Mouse (Mus musculus): ENCODE measurements at regions not wholly inside any gene's neighbourhood (a gene's known extent, or its start where the extent isn't known, plus 50 kb on each side); places are given as distances from the start of the nearest gene placed in this dataset.
A peak's percentile ranks its signal among the peaks of the same experiment; 100 is the strongest.
"Not testable (repeated sequence)": the region's sequence is repeated elsewhere in the genome, so short reads cannot be mapped to it uniquely, and the experiment has no call there.

- not testable (repeated sequence) for H3K4me2 ChIP-seq; H3K9ac ChIP-seq; H3K9me3 ChIP-seq (replicated peaks); H3K4me3 ChIP-seq; ATAC-seq (replicated peaks; ENCODE audit: insufficient number of reproducible peaks, insufficient read depth, low FRiP score, low read depth); H3K36me3 ChIP-seq; H3K4me1 ChIP-seq (replicated peaks); H3K27me3 ChIP-seq; H3K27ac ChIP-seq
- 74% methylated on average over 9 of the region's 9 CpGs for WGBS
Observed at GRCm38 (mm10) chr9:116425400-116425799, 250.2 kb upstream of the Tgfbr2 start.

DNA sequence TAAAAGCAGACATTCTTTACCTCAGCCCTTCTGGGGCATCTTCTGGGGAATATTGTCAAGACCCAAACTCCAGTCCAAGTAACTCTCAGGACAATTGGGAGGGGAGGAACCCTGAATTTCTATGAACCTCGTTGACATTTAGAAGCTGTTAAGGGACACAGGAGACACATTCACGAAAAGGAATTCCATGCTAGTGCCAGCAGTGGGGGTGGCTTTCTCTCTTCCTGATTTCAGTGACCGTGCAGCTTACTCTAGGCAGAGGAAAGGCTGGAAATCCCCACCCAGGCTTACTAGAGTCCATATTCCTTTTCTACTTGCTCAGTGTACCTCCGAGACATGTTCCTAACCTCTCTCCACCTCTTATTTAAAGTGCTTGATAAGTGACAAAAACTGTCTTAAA is 239.9 kb upstream of the Tgfbr2 start:
- WGBS = 25% methylated on average over 4 of the region's 4 CpGs
- ATAC-seq (replicated peaks; ENCODE audit: insufficient number of reproducible peaks, insufficient read depth, low FRiP score, low read depth) = no peak

DNA sequence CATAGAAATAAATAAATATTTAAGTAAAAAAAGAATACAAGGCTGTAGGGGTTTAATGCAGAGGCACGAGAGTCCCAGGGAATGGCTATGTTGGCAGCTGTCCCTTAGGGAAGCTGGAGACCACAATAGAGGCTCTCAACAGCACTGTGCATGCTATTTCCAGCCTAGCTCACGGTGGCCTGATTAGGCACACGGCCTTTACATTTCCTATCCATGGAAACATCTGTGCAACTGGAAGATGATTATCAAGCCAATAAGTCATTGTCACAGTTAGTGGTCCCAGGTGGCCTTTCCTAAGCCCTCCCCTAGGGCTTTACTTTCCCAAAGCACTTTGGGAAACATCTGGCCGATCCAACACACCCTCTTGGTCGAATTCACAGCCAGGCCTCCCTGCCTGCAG is 235.9 kb upstream of the Tgfbr2 start:
- Histone ChIP-seq H3K4me1 (replicated peaks) (no peaks in the 10 kb centered on the region; the same call in 1 of the 2 replicates), H3K27me3 (no peaks in the 10 kb centered on the region), H3K4me3 (no peak overlapping the region), H3K9me3 (replicated peaks) (no peaks in the 10 kb centered on the region), H3K27ac (0 out of 2 replicates have a peak overlapping the region, but pooled peaks have one; percentile 20), H3K4me2 (no peak overlapping the region), H3K9ac (no peak overlapping the region), H3K36me3 (no peaks in the 10 kb centered on the region)
- ATAC-seq (replicated peaks; ENCODE audit: insufficient number of reproducible peaks, insufficient read depth, low FRiP score, low read depth) = peak; percentile 35; the same call in 1 of the 2 replicates
- 49% methylated on average over 5 of the region's 5 CpGs for WGBS

More for the DNA sequence above, 239.9 kb upstream of the Tgfbr2 start:
- Histone ChIP-seq H3K4me2 (no peak overlapping the region), H3K36me3 (no peaks in the 10 kb centered on the region), H3K4me3 (no peak overlapping the region), H3K27me3 (no peaks in the 10 kb centered on the region), H3K4me1 (replicated peaks) (no peaks in the 10 kb centered on the region; the same call in 1 of the 2 replicates), H3K9me3 (replicated peaks) (no peaks in the 10 kb centered on the region), H3K9ac (no peak overlapping the region), H3K27ac (no peak overlapping the region)

DNA sequence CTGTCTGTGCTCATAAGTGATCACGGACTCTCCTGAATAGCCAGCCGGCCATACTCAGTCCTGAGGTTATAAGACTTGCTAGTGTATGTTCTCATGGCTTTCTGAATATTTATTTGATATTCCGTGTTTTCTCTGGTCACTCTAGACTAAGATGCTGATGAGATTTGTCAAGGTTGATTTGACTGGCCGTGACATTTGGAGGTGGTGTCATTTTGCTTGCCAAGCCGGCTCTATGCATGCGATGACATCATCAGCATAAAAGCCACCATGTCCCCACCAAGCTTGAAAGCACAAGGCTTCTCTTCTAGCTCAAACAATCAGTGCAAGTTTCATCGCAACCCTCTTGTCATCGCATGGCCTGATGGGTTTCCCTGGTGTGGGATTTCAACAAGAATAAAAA is 235.3 kb upstream of the Tgfbr2 start:
- ATAC-seq (replicated peaks; ENCODE audit: insufficient number of reproducible peaks, insufficient read depth, low FRiP score, low read depth) = no peak
- WGBS = 88% methylated on average over 8 of the region's 8 CpGs
- Histone ChIP-seq H3K27ac (no peak overlapping the region), H3K27me3 (no peaks in the 10 kb centered on the region), H3K4me1 (replicated peaks) (no peaks in the 10 kb centered on the region; the same call in 1 of the 2 replicates), H3K4me2 (no peak overlapping the region), H3K4me3 (no peak overlapping the region), H3K9me3 (replicated peaks) (no peaks in the 10 kb centered on the region), H3K36me3 (no peaks in the 10 kb centered on the region), H3K9ac (no peak overlapping the region)

DNA sequence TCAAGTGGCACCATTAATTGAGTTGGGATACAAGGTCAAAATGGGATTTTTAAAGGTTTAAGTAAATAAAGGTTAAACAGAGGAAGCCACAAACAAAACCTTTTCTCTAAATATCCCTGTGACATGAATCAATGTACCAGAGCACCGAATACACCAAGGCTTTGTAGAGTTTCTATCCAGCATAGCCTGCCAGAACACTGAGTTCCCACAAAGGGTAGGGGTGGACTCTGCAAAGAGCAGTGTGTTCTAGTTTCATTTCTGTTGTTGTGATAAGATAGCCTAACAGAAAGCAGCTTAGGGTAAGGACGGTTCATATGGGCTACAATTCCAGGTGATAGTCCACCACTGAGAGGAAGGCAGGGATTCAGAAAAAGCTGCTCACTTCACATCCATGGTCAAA is 233.0 kb upstream of the Tgfbr2 start:
- Histone ChIP-seq H3K4me2 (no peak overlapping the region), H3K27me3 (no peaks in the 10 kb centered on the region), H3K4me1 (replicated peaks) (no peaks in the 10 kb centered on the region), H3K9me3 (replicated peaks) (no peaks in the 10 kb centered on the region), H3K36me3 (no peaks in the 10 kb centered on the region), H3K27ac (no peak overlapping the region), H3K4me3 (no peak overlapping the region), H3K9ac (no peak overlapping the region)
- ATAC-seq (replicated peaks; ENCODE audit: insufficient number of reproducible peaks, insufficient read depth, low FRiP score, low read depth) = no peak
- 70% methylated on average over 2 of the region's 2 CpGs for WGBS

GRCm38 (mm10) chr9:116405051-116405450 is 229.9 kb upstream of the Tgfbr2 start:
- no peak overlapping the region for H3K4me3 ChIP-seq
- peaks cover 7% of the 10 kb centered on the region; the same call in 1 of the 2 replicates for H3K4me1 ChIP-seq (replicated peaks)
- no peaks in the 10 kb centered on the region for H3K36me3 ChIP-seq
- no peak for ATAC-seq (replicated peaks; ENCODE audit: insufficient number of reproducible peaks, insufficient read depth, low FRiP score, low read depth)
- no peaks in the 10 kb centered on the region for H3K27me3 ChIP-seq
- WGBS = 92% methylated on average over 1 of the region's 1 CpGs
- no peak overlapping the region for H3K4me2 ChIP-seq
- H3K27ac ChIP-seq = no peak overlapping the region
- H3K9ac ChIP-seq = no peak overlapping the region
- H3K9me3 ChIP-seq (replicated peaks) = no peaks in the 10 kb centered on the region

DNA sequence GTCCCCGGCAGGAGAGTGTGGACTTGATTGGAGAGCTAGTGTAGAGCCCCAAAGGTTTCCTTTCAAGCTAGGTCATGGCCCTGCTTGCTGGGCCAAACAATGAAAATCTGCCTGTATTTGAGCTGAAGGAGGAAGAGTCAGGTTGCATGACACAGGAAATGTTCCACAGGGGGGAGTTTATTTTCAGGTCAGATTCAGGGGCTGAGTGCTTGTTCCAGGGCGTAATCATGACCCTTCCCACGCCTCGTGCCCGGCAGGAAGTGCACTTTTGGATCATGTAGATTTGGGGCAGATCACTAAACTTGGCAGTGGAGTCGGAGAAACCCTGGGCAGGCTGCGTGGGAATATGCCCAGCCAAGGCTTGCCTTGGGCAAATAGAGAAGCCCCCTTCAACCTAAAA is 226.7 kb upstream of the Tgfbr2 start:
- Histone ChIP-seq H3K4me2 (no peak overlapping the region), H3K4me3 (no peak overlapping the region), H3K27me3 (no peaks in the 10 kb centered on the region), H3K27ac (peak overlapping the region; percentile 25; the same call in 1 of the 2 replicates), H3K9ac (no peak overlapping the region), H3K36me3 (no peaks in the 10 kb centered on the region), H3K9me3 (replicated peaks) (no peaks in the 10 kb centered on the region), H3K4me1 (replicated peaks) (peaks cover 7% of the 10 kb centered on the region; the same call in 1 of the 2 replicates)
- no peak for ATAC-seq (replicated peaks; ENCODE audit: insufficient number of reproducible peaks, insufficient read depth, low FRiP score, low read depth)
- WGBS = 64% methylated on average over 7 of the region's 7 CpGs

- Histone ChIP-seq H3K27me3 (no peaks in the 10 kb centered on the region), H3K4me3 (no peak overlapping the region), H3K4me1 (replicated peaks) (peaks cover 7% of the 10 kb centered on the region; the same call in 1 of the 2 replicates), H3K27ac (no peak overlapping the region), H3K9me3 (replicated peaks) (no peaks in the 10 kb centered on the region), H3K4me2 (no peak overlapping the region), H3K9ac (no peak overlapping the region), H3K36me3 (no peaks in the 10 kb centered on the region)
- 44% methylated on average over 2 of the region's 2 CpGs for WGBS
- ATAC-seq (replicated peaks; ENCODE audit: insufficient number of reproducible peaks, insufficient read depth, low FRiP score, low read depth) = no peak
Observed at GRCm38 (mm10) chr9:116400270-116400669, 225.1 kb upstream of the Tgfbr2 start.

GRCm38 (mm10) chr9:116399296-116399695 is 224.1 kb upstream of the Tgfbr2 start:
- no peak overlapping the region for H3K4me3 ChIP-seq
- WGBS = 87% methylated on average over 1 of the region's 1 CpGs

DNA sequence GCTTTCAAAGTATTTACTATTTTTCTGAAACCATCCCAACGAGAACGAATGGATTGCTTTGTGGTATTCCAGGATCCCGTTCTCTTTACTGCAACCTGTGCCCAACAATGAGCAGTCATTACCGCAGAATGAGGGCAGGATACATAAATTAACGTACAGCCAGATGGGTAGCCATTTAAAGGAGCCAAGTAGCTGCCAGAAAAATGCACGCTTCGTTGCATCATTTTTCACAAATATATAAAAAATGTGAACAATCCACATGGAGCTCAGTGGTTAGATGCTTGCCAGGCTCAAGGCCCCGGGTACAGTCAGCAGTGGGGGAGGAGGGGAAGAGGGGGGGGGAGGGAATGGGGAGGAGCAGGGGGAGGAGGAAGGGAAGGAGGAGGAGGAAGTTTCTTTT is 217.1 kb upstream of the Tgfbr2 start:
- no peaks in the 10 kb centered on the region for H3K4me1 ChIP-seq (replicated peaks)
- no peak overlapping the region for H3K27ac ChIP-seq
- WGBS = 85% methylated on average over 8 of the region's 8 CpGs
- H3K4me3 ChIP-seq = no peak overlapping the region
- H3K36me3 ChIP-seq = no peaks in the 10 kb centered on the region
- no peaks in the 10 kb centered on the region for H3K9me3 ChIP-seq (replicated peaks)
- no peak overlapping the region for H3K4me2 ChIP-seq
- no peak for ATAC-seq (replicated peaks; ENCODE audit: insufficient number of reproducible peaks, insufficient read depth, low FRiP score, low read depth)
- H3K27me3 ChIP-seq = no peaks in the 10 kb centered on the region
- H3K9ac ChIP-seq = no peak overlapping the region

More at GRCm38 (mm10) chr9:116399296-116399695, 224.1 kb upstream of the Tgfbr2 start:
- Histone ChIP-seq H3K27me3 (no peaks in the 10 kb centered on the region), H3K4me1 (replicated peaks) (peaks cover 7% of the 10 kb centered on the region; the same call in 1 of the 2 replicates), H3K9me3 (replicated peaks) (no peaks in the 10 kb centered on the region), H3K36me3 (no peaks in the 10 kb centered on the region), H3K27ac (no peak overlapping the region), H3K9ac (no peak overlapping the region), H3K4me2 (no peak overlapping the region)
- ATAC-seq (replicated peaks; ENCODE audit: insufficient number of reproducible peaks, insufficient read depth, low FRiP score, low read depth) = no peak

- no peak overlapping the region for H3K4me3 ChIP-seq
- no peaks in the 10 kb centered on the region for H3K9me3 ChIP-seq (replicated peaks)
- no peaks in the 10 kb centered on the region for H3K27me3 ChIP-seq
- no peaks in the 10 kb centered on the region for H3K36me3 ChIP-seq
- H3K4me1 ChIP-seq (replicated peaks) = peaks cover under 1% of the 10 kb centered on the region
- ATAC-seq (replicated peaks; ENCODE audit: insufficient number of reproducible peaks, insufficient read depth, low FRiP score, low read depth) = no peak
- no peak overlapping the region for H3K27ac ChIP-seq
- 69% methylated on average over 3 of the region's 3 CpGs for WGBS
- no peak overlapping the region for H3K4me2 ChIP-seq
- H3K9ac ChIP-seq = no peak overlapping the region
Observed at GRCm38 (mm10) chr9:116389781-116390180, 214.6 kb upstream of the Tgfbr2 start.

- Histone ChIP-seq H3K27ac (no peak overlapping the region), H3K9ac (no peak overlapping the region), H3K27me3 (no peaks in the 10 kb centered on the region), H3K9me3 (replicated peaks) (no peaks in the 10 kb centered on the region), H3K4me3 (no peak overlapping the region), H3K4me1 (replicated peaks) (peaks cover 10% of the 10 kb centered on the region), H3K36me3 (no peaks in the 10 kb centered on the region), H3K4me2 (no peak overlapping the region)
- no peak for ATAC-seq (replicated peaks; ENCODE audit: insufficient number of reproducible peaks, insufficient read depth, low FRiP score, low read depth)
- 61% methylated on average over 8 of the region's 8 CpGs for WGBS
Observed at GRCm38 (mm10) chr9:116388863-116389262, 213.7 kb upstream of the Tgfbr2 start.
